Mouse (Mus musculus): ENCODE results near the gene Slc6a20a. TPM values are rescaled to one million over a fixed set of nuclear protein-coding genes. Genes with fewer than 3 reads are reported as not detected.
A peak's percentile ranks its signal among the peaks of the same experiment; 100 is the strongest.

The Slc6a20a gene
- polyA plus RNA-seq, 1 experiment from 2014 or later, result 20.3 TPM

- Histone ChIP-seq H3K4me3 (ENCODE audit: low read depth, low read length) (no peak overlapping the region), H3K9ac (ENCODE audit: low read depth, low read length) (no peak overlapping the region), H3K9me3 (ENCODE audit: control insufficient read depth) (no peaks in the 10 kb centered on the region), H3K36me3 (ENCODE audit: control insufficient read depth, insufficient read depth) (peaks cover 7% of the 10 kb centered on the region), H3K4me1 (replicated peaks; ENCODE audit: control insufficient read depth, insufficient read depth, low read length) (no peaks in the 10 kb centered on the region), H3K27me3 (replicated peaks; ENCODE audit: control insufficient read depth, insufficient read depth, low read length) (no peaks in the 10 kb centered on the region), H3K27ac (ENCODE audit: low read depth, low read length) (no peak overlapping the region), H3K4me2 (replicated peaks; ENCODE audit: low read depth) (no peak overlapping the region)
- no peak for ATAC-seq
- WGBS, result 94% methylated on average over 2 of the region's 2 CpGs
- no peak for TF ChIP-seq CTCF (IDR thresholded peaks at IDR 0.05; ENCODE audit: low read depth)
Measured at GRCm38 (mm10) chr9:123597376-123597775, 81.3 kb downstream of the Slc6a20a start.

GRCm38 (mm10) chr9:123596910-123597309 is 81.8 kb downstream of the Slc6a20a start:
- Histone ChIP-seq H3K9me3 (ENCODE audit: control insufficient read depth) (no peaks in the 10 kb centered on the region), H3K4me2 (replicated peaks; ENCODE audit: low read depth) (no peak overlapping the region), H3K36me3 (ENCODE audit: control insufficient read depth, insufficient read depth) (peaks cover 7% of the 10 kb centered on the region), H3K4me1 (replicated peaks; ENCODE audit: control insufficient read depth, insufficient read depth, low read length) (no peaks in the 10 kb centered on the region), H3K4me3 (ENCODE audit: low read depth, low read length) (no peak overlapping the region), H3K9ac (ENCODE audit: low read depth, low read length) (no peak overlapping the region), H3K27me3 (replicated peaks; ENCODE audit: control insufficient read depth, insufficient read depth, low read length) (no peaks in the 10 kb centered on the region), H3K27ac (ENCODE audit: low read depth, low read length) (no peak overlapping the region)
- 89% methylated on average over 2 of the region's 2 CpGs for whole genome bisulfite sequencing
- ATAC-seq, result 0 out of 2 replicates have a peak, but pooled peaks have one; percentile 9
- TF ChIP-seq CTCF (IDR thresholded peaks at IDR 0.05; ENCODE audit: low read depth), result no peak

- 87% methylated on average over 4 of the region's 4 CpGs for WGBS
- peaks cover 13% of the 10 kb centered on the region for H3K36me3 ChIP-seq (ENCODE audit: control insufficient read depth, insufficient read depth)
- TF ChIP-seq CTCF (IDR thresholded peaks at IDR 0.05; ENCODE audit: low read depth), result no peak
- H3K9ac ChIP-seq (ENCODE audit: low read depth, low read length), result no peak overlapping the region
- no peak overlapping the region for H3K27ac ChIP-seq (ENCODE audit: low read depth, low read length)
- H3K9me3 ChIP-seq (ENCODE audit: control insufficient read depth), result no peaks in the 10 kb centered on the region
- ATAC-seq, result no peak
- H3K4me3 ChIP-seq (ENCODE audit: low read depth, low read length), result no peak overlapping the region
- H3K4me2 ChIP-seq (replicated peaks; ENCODE audit: low read depth), result no peak overlapping the region
- H3K27me3 ChIP-seq (replicated peaks; ENCODE audit: control insufficient read depth, insufficient read depth, low read length), result no peaks in the 10 kb centered on the region
- H3K4me1 ChIP-seq (replicated peaks; ENCODE audit: control insufficient read depth, insufficient read depth, low read length), result no peaks in the 10 kb centered on the region
Measured at GRCm38 (mm10) chr9:123595194-123595593, 83.5 kb downstream of the Slc6a20a start.

- no peak overlapping the region for H3K27ac ChIP-seq (ENCODE audit: low read depth, low read length)
Measured at GRCm38 (mm10) chr9:123589240-123589910, 89.3 kb downstream of the Slc6a20a start.

More at GRCm38 (mm10) chr9:123589240-123589910, 89.3 kb downstream of the Slc6a20a start:
- Histone ChIP-seq H3K4me2 (replicated peaks; ENCODE audit: low read depth) (no peak overlapping the region), H3K4me3 (ENCODE audit: low read depth, low read length) (no peak overlapping the region), H3K9me3 (ENCODE audit: control insufficient read depth) (no peaks in the 10 kb centered on the region), H3K36me3 (ENCODE audit: control insufficient read depth, insufficient read depth) (peaks cover 47% of the 10 kb centered on the region), H3K9ac (ENCODE audit: low read depth, low read length) (no peak overlapping the region), H3K4me1 (replicated peaks; ENCODE audit: control insufficient read depth, insufficient read depth, low read length) (no peaks in the 10 kb centered on the region), H3K27me3 (replicated peaks; ENCODE audit: control insufficient read depth, insufficient read depth, low read length) (no peaks in the 10 kb centered on the region)
- peak; percentile 86 for ATAC-seq
- WGBS, result 41% methylated on average over 7 of the region's 7 CpGs
- no peak for TF ChIP-seq CTCF (IDR thresholded peaks at IDR 0.05; ENCODE audit: low read depth)

Other genes with a start within 250 kb of the Slc6a20a start
- gene Limd1, start 200.2 kb downstream of the Slc6a20a start, polyA plus RNA-seq (2015; fragmentation: Nextera tagmentation; extraction: Ambion mirVana), result 40.6 and 42.9 TPM in 2 replicates
- gene Sacm1l, start 149.1 kb downstream of the Slc6a20a start, polyA plus RNA-seq (2015; fragmentation: Nextera tagmentation; extraction: Ambion mirVana), result 37.3 and 42.6 TPM in 2 replicates
- 0.17 and 0.34 TPM in 2 replicates for gene Slc6a20b, start 46.3 kb downstream of the Slc6a20a start, polyA plus RNA-seq (2015; fragmentation: Nextera tagmentation; extraction: Ambion mirVana)
- 0.50 and 0.61 TPM in 2 replicates for gene Ccr9, start 446 bp downstream of the Slc6a20a start, polyA plus RNA-seq (2015; fragmentation: Nextera tagmentation; extraction: Ambion mirVana)
- 25.0 and 26.1 TPM in 2 replicates for gene Lztfl1, start 38.8 kb upstream of the Slc6a20a start, polyA plus RNA-seq (2015; fragmentation: Nextera tagmentation; extraction: Ambion mirVana)
- 0.90 and 1.3 TPM in 2 replicates for gene Cxcr6, start 127.6 kb upstream of the Slc6a20a start, polyA plus RNA-seq (2015; fragmentation: Nextera tagmentation; extraction: Ambion mirVana)
- 3.8 and 5.5 TPM in 2 replicates for gene Fyco1, start 173.0 kb upstream of the Slc6a20a start, polyA plus RNA-seq (2015; fragmentation: Nextera tagmentation; extraction: Ambion mirVana)
- 0.05 TPM in 2 replicates for gene Xcr1, start 183.1 kb upstream of the Slc6a20a start, polyA plus RNA-seq (2015; fragmentation: Nextera tagmentation; extraction: Ambion mirVana)